In the genomic region with DNA sequence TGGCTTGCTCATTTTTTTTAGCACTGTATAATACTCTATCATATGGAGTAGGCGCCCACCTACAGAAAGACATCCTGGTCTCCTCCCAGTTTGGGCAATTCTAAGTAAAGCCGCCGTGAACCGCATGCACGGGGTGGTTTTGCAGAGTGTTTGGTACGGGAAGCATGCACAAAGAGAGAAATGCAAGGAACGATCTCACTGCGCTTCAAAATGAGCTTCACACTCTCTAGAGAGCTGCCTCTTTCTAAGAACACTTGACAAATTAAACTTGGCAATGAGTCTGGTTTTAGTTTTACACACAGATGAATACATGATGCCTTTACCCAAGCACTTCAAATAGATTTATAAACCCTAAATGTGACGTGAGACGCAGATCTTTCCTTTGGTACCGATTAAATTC, we compare ENCODE assay signal across 21 mouse cellular contexts.
"Had no signal": no experiment of that assay in that cellular context is flagged by ENCODE, and none has a peak within 500 bp of the region (broad histone marks: within the 10 kb centered on the region; RNA-seq: fewer than 3 reads in every experiment).

No protein-coding gene starts in this region.

- H3K4me1 ChIP-seq: liver, embryonic 15.5 days had no signal

- H3K4me3 ChIP-seq: liver, embryonic 15.5 days; lung, embryonic 15.5 days; megakaryocyte, embryonic 14.5 days; midbrain, embryonic 13.5 days; midbrain, embryonic 15.5 days; myocyte; neural tube, embryonic 13.5 days; neural tube, embryonic 15.5 days had no signal

- H3K4me2 ChIP-seq: liver, embryonic 15.5 days; lung, embryonic 15.5 days; midbrain, embryonic 11.5 days; midbrain, embryonic 13.5 days; midbrain, embryonic 15.5 days; neural tube, embryonic 13.5 days; neural tube, embryonic 15.5 days had no signal

- H3K9ac ChIP-seq: liver, embryonic 15.5 days; liver, postnatal 0 days; lung, embryonic 15.5 days; midbrain, embryonic 13.5 days; midbrain, embryonic 15.5 days; neural tube, embryonic 13.5 days; neural tube, embryonic 15.5 days had no signal

- H3K9me3 ChIP-seq: liver, embryonic 15.5 days; lung, embryonic 15.5 days; midbrain, embryonic 13.5 days; midbrain, embryonic 15.5 days; neural tube, embryonic 13.5 days; neural tube, embryonic 15.5 days had no signal

- H3K27me3 ChIP-seq: liver, embryonic 15.5 days; midbrain, embryonic 13.5 days; midbrain, embryonic 15.5 days; neural tube, embryonic 13.5 days; neural tube, embryonic 15.5 days had no signal

- H3K36me3 ChIP-seq: liver, embryonic 15.5 days; lung, embryonic 15.5 days; midbrain, embryonic 13.5 days; midbrain, embryonic 15.5 days; neural tube, embryonic 13.5 days; neural tube, embryonic 15.5 days had no signal

- H3K27ac ChIP-seq: liver, embryonic 15.5 days; lung, embryonic 15.5 days; macrophage; midbrain, embryonic 13.5 days; midbrain, embryonic 15.5 days; neural tube, embryonic 13.5 days; neural tube, embryonic 15.5 days had no signal

- DNase-seq: liver, postnatal 0 days; lung, adult 2 months; lung, postnatal 14 days; lung, postnatal 36 days; retina, postnatal 1 day; right cerebral cortex, postnatal 14 days; spleen, adult 18-20 months; thymus, adult 2 months; thymus, postnatal 25 days; thymus, postnatal 4 days had no signal

- ATAC-seq: liver, postnatal 0 days; lung, postnatal 0 days; midbrain, embryonic 13.5 days; midbrain, embryonic 15.5 days had no signal
